Mouse (Mus musculus) stomach, postnatal 0 days (tissue): ENCODE data around the gene Anxa4. TPM values are rescaled to one million over a fixed set of nuclear protein-coding genes. Genes with fewer than 3 reads are reported as not detected.

ENCODE experiments used
- ATAC-seq: fragments of 200-750 bp; cut with Nextera tagmentation; 2 replicates; pipeline ENCODE4 v1.8.0; 2017; ENCODE audit not compliant: low FRiP score, low TSS enrichment
- DNase-seq: peaks from one replicate; pipeline ENCODE4 v3.0.0-alpha.2; 2016; ENCODE audit warnings: low spot score
- H3K27ac ChIP-seq: fragments of 300-500 bp; sonication (generic); replicated peaks from 2 replicates; pipeline ENCODE4 v1.5.1; 2014; ENCODE audit warnings: mild to moderate bottlenecking, control low read depth
- H3K27me3 ChIP-seq: fragments of 300-500 bp; sonication (generic); 2 replicates; pipeline ENCODE4 v1.6.1; 2014; ENCODE audit warnings: low read length; ENCODE audit not compliant: control insufficient read depth, insufficient read depth
- H3K36me3 ChIP-seq: fragments of 300-500 bp; sonication (generic); 2 replicates; pipeline ENCODE4 v1.6.1; 2014; ENCODE audit warnings: low read length, mixed read lengths; ENCODE audit not compliant: control insufficient read depth, insufficient read depth
- H3K4me1 ChIP-seq: fragments of 300-500 bp; sonication (generic); replicated peaks from 2 replicates; pipeline ENCODE4 v1.6.1; 2014; ENCODE audit warnings: antibody characterized with exemption; ENCODE audit not compliant: control insufficient read depth, insufficient read depth
- H3K4me2 ChIP-seq: fragments of 300-500 bp; sonication (generic); replicated peaks from 2 replicates; pipeline ENCODE4 v1.6.1; 2014; ENCODE audit warnings: low read depth, mild to moderate bottlenecking, control low read depth, moderate library complexity
- H3K4me3 ChIP-seq: fragments of 300-500 bp; sonication (generic); 2 replicates; pipeline ENCODE4 v1.5.1; 2014; ENCODE audit warnings: low read depth, low read length, control low read depth
- H3K9ac ChIP-seq: fragments of 300-500 bp; sonication (generic); 2 replicates; pipeline ENCODE4 v1.6.1; 2014; ENCODE audit warnings: mild to moderate bottlenecking, low read length, control low read depth, mixed read lengths
- H3K9me3 ChIP-seq: fragments of 300-500 bp; sonication (generic); 2 replicates; pipeline ENCODE4 v1.6.1; 2016; ENCODE audit warnings: low read length; ENCODE audit not compliant: control insufficient read depth
- CTCF ChIP-seq: IDR thresholded peaks from 2 replicates; pipeline ENCODE4 v1.5.1; 2016; ENCODE audit warnings: antibody characterized with exemption, low read depth, mild to moderate bottlenecking, moderate library complexity
- EP300 ChIP-seq: optimal IDR thresholded peaks from 2 replicates; pipeline ENCODE3; 2016; ENCODE audit warnings: antibody characterized with exemption
- WGBS: fragments of 180-500 bp; shearing (Covaris S2); extraction: QIAGEN DNeasy Blood & Tissue Kit; methylation state at CpG from one replicate; pipeline ENCODE4 v1.1.7; 2014; 5-methylcytosine and 5-hydroxymethylcytosine counted together
- polyA plus RNA-seq: library from polyadenylated mRNA; unstranded; fragments of >200 nt; fragmentation: Nextera tagmentation; extraction: Ambion mirVana; gene quantifications from 2 replicates; pipeline ENCODE4 v1.2.1, GENCODE M21; 2015

Anxa4 gene
- polyA plus RNA-seq, 1 experiment from 2014 or later, result 114 TPM

GRCm38 (mm10) chr6:86747171-86747570 is 46.2 kb downstream of the Anxa4 start:
- Histone ChIP-seq H3K4me3 (no peak overlapping the region), H3K4me1 (no peaks in the 10 kb centered on the region), H3K9me3 (no peaks in the 10 kb centered on the region), H3K4me2 (no peak overlapping the region), H3K9ac (no peak overlapping the region), H3K27me3 (no peaks in the 10 kb centered on the region), H3K36me3 (0 out of 2 replicates have a peak, but pooled peaks cover 4% of the 10 kb centered on the region), H3K27ac (no peak overlapping the region)
- DNase-seq (peak; percentile 37), ATAC-seq (no peak)
- TF ChIP-seq EP300, result no peak
- TF ChIP-seq CTCF, result peak; percentile 93

- Histone ChIP-seq H3K4me1 (no peaks in the 10 kb centered on the region), H3K4me2 (no peak overlapping the region), H3K9ac (no peak overlapping the region), H3K27me3 (no peaks in the 10 kb centered on the region), H3K4me3 (no peak overlapping the region), H3K27ac (no peak overlapping the region), H3K36me3 (peaks cover 4% of the 10 kb centered on the region), H3K9me3 (no peaks in the 10 kb centered on the region)
- DNase-seq (no peak), ATAC-seq (no peak)
- TF ChIP-seq EP300, result no peak
- no peak for TF ChIP-seq CTCF
- 33% methylated on average over 3 of the region's 3 CpGs for WGBS
Observed at GRCm38 (mm10) chr6:86740652-86741051, 52.7 kb downstream of the Anxa4 start.

DNA sequence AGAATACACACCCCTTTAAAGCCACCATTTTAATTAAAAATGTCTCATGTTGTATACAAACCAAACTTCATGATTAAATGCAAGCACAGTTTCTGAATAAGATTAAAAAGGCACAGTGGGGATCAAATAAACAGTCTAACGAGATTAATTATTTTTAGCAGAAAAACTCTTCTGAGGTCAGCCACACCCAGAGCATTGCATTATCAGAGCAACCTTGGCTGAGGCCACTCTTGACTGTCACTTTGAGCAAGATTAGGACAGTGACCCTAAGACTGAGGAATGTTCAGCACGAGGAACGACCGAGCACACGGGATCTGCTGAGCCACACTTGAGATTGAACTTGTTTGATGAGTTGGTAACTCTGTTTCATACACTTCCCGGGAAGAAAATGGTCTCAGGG is 56.6 kb downstream of the Anxa4 start:
- 49% methylated on average over 6 of the region's 6 CpGs for WGBS
- Histone ChIP-seq H3K9me3 (no peaks in the 10 kb centered on the region), H3K27me3 (no peaks in the 10 kb centered on the region), H3K27ac (no peak overlapping the region), H3K4me3 (no peak overlapping the region), H3K4me1 (peaks cover 4% of the 10 kb centered on the region; the same call in 1 of the 2 replicates), H3K9ac (no peak overlapping the region), H3K36me3 (peaks cover 2% of the 10 kb centered on the region), H3K4me2 (no peak overlapping the region)
- DNase-seq (no peak), ATAC-seq (no peak)
- TF ChIP-seq CTCF (no peak), EP300 (no peak)

DNA sequence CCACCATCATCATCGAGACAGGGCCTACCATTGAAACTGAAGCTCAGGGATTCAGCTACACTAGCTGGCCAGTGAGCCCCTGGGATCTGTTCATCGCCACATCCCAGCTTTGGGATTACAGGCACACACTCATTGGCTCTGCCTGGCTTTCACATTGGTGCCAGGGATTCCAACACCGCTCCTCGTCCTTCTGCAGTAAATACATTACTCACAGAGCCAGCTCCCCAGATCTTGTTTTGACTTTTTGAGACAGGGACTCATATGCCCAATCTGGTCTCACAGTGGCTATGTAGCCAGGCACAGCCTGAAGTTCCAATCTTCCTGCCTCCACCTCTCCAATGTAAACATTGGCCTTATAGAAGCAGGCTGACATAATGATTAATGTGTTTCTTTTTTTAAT is 57.1 kb downstream of the Anxa4 start:
- ATAC-seq (no peak), DNase-seq (no peak)
- no peak overlapping the region for H3K9ac ChIP-seq
- H3K4me2 ChIP-seq, result no peak overlapping the region
- TF ChIP-seq EP300, result no peak
- no peak for TF ChIP-seq CTCF
- H3K4me3 ChIP-seq, result no peak overlapping the region
- H3K9me3 ChIP-seq, result no peaks in the 10 kb centered on the region
- peaks cover 4% of the 10 kb centered on the region; the same call in 1 of the 2 replicates for H3K4me1 ChIP-seq
- no peaks in the 10 kb centered on the region for H3K27me3 ChIP-seq
- no peaks in the 10 kb centered on the region; the same call in 1 of the 2 replicates for H3K36me3 ChIP-seq
- no peak overlapping the region for H3K27ac ChIP-seq
- 74% methylated on average over 4 of the region's 4 CpGs for WGBS

- H3K4me2 ChIP-seq, result peak within 1 kb of the TSS; percentile 100
- H3K27me3 ChIP-seq, result no peaks in the 10 kb centered on the region
- ATAC-seq (peak; percentile 96), DNase-seq (peak; percentile 97)
- no peaks in the 10 kb centered on the region for H3K9me3 ChIP-seq
- TF ChIP-seq CTCF (no peak), EP300 (no peak)
- H3K9ac ChIP-seq, result peak within 1 kb of the TSS; percentile 84
- H3K36me3 ChIP-seq, result no peaks in the 10 kb centered on the region
- WGBS, result under 1% methylated on average over 55 of the region's 59 CpGs
- peaks cover 4% of the 10 kb centered on the region; the same call in 1 of the 2 replicates for H3K4me1 ChIP-seq
- peak within 1 kb of the TSS; percentile 82 for H3K27ac ChIP-seq
- peak within 1 kb of the TSS; percentile 95 for H3K4me3 ChIP-seq
Observed at GRCm38 (mm10) chr6:86733183-86733876, 60.1 kb downstream of the Anxa4 start, which contains the start of gene Gmcl1. Gene Gmcl1, minus strand, starts transcription at chr6:86733383.
